Mouse (Mus musculus) ovary, adult 2 months (tissue): ENCODE data around the gene Pdk2. TPM values are rescaled to one million over a fixed set of nuclear protein-coding genes. Genes with fewer than 3 reads are reported as not detected.

Experiments
- polyA plus RNA-seq: library from polyadenylated mRNA; depleted of rRNA; stranded (reverse); fragments of >200 nt; gene quantifications from 2 replicates; pipeline ENCODE4 v1.2.3, GENCODE M21; 2012; rRNA removed

The Pdk2 gene
- polyA plus RNA-seq = 54.3 and 79.6 TPM in 2 replicates

DNA sequence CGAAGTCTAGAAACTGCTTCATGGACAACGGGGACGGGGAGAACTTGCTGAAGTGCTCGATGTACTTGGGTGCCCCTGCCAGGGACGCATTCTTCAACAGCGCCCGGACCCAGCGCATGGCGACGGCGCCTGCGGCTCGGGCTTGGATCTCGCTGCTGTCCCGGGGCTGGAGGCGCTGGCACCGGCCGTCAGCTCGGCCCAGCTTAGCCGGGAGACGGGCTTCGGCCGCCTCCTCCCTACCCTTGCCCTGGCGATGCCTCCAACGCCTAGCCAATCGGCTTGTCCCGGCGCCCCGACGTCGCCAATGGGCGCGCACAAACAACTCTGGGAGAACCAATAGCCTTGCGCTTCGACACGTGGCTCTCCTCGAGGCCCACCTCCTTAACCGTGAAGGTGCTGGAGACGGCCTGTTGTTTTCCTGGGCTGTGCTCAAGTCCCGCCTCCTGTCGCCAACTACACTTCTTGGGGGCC is at the start of gene Pdk2:
Gene Pdk2 (minus strand): TSS at position 216 of the 471 bp plus-strand sequence.

DNA sequence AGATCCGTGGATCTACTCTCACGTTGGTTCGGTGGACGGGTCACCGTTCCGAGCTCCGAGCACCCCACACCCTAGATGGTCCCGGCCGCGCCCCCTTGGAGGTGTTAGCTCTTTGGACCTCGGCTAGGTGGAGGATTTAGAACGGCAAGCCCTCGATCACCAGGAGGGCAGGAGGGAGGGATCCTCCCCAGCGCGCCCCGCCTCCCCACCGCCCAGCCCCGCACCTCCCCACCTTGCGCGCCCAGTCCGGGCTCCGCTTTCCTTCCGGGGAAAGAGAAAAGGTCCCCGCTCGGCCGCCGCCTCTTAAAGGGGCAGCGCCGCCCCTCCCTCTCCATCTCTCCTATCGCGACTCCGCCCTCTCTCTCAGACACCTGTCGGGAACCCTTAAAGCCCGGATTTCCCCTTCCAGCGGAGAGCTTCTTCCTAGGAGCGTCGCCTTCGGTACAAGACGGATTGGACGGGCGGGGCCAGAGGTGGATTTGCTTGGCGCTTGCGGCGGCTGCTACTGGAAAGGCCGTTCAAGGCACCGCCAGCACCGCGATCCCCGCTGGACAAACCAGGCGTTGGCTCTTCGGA is 35.5 kb upstream of the Pdk2 start, which contains the start of gene Itga3:
Gene Itga3 (minus strand): TSS at position 266 of the 576 bp plus-strand sequence.

DNA sequence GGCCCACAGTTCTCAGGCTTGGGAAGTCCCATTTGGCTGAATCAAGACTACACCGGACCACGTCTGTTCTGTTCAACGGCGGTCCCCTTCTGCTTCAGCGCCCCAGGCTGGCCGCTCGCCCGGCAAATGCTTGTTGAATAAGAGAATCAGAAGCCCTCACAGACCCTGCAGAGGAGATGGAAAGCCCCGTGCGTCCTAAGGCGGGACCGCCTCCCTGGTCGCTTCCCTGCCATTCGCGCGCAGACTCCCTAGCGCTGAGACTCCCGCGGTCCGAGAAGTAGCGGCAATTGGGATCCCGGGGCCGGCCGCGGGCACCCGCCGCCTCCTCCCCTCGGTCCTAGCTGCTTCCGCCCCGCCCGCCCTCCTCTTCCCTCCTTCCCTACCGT is 31.5 kb downstream of the Pdk2 start, which contains the start of gene Samd14:
Gene Samd14 (plus strand): TSS at position 251 of the 386 bp plus-strand sequence.

DNA sequence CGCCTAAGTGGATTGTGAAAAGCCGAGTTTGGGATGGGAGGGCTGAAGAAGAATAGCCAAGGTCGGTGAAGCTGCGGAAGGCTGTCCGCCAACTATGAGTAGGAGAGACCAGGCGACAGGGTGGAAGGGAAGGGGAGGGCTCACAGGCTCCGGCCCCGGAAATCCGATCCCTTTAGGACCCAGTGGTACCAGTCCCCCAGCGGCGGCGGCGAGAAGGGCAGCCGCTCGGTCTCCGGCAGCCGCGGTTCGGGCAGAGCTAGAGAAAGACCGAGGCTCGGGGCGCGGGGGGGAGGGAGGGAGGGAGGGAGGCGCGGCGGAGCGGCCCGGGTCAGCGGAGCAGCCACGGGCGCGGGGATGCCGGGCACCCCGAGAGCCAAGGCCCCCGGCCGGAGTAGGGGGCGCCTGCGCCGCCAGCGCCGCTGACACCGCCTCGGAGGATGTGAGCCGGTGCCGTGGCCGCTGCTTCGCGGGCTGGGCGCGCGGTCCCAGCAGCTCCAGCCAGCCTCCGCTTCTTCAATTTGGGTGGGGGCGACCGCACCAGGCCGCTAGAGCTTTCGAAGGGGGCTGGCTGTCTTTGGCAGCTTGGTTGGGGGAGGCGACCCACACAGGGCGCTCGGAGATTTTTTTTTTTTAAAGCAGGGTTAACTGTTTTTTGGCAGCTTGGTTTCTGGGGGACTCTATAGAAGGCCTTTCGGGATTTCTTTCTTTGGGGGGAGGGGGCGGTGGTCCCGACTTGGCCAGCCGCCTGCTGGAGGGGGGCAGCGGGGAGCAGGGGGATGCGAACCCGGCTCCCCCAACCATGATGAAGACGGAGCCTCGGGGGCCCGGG is 50.2 kb downstream of the Pdk2 start, which contains the start of gene Ppp1r9b:
Gene Ppp1r9b (plus strand): TSS at position 287 of the 829 bp plus-strand sequence.

Other genes starting within 250 kb of the Pdk2 start
- gene Col1a1, start 105.1 kb downstream of the Pdk2 start, polyA plus RNA-seq = 270 and 286 TPM in 2 replicates
- 0.86 TPM in 1 of 2 replicates, not detected in the other for gene Hils1, start 73.8 kb downstream of the Pdk2 start, polyA plus RNA-seq
- gene Sgca, start 65.0 kb downstream of the Pdk2 start, polyA plus RNA-seq = 8.3 and 10.0 TPM in 2 replicates
- 45.8 and 60.5 TPM in 2 replicates for gene Ppp1r9b, start 50.3 kb downstream of the Pdk2 start, polyA plus RNA-seq
- gene Samd14, start 31.5 kb downstream of the Pdk2 start, polyA plus RNA-seq = 24.1 and 26.8 TPM in 2 replicates
- 74.4 and 82.7 TPM in 2 replicates for gene Itga3, start 35.4 kb upstream of the Pdk2 start, polyA plus RNA-seq
- gene Dlx3, start 78.8 kb upstream of the Pdk2 start, polyA plus RNA-seq = 0.10 and 0.15 TPM in 2 replicates
- gene Dlx4, start 104.9 kb upstream of the Pdk2 start, polyA plus RNA-seq = 0.25 and 0.36 TPM in 2 replicates
- not detected in 2 replicates for gene Tac4, start 220.2 kb upstream of the Pdk2 start, polyA plus RNA-seq